Mouse (Mus musculus) myocyte (in vitro differentiated cells): ENCODE data around the gene Hoxd3.

Experiments
- POLR2A ChIP-seq: IDR thresholded peaks from one replicate; pipeline ENCODE4 v1.6.1; 2011; ENCODE audit warnings: low read depth, mild to moderate bottlenecking, control low read depth, moderate library complexity; ENCODE audit not compliant: insufficient read length
- TCF12 ChIP-seq: IDR thresholded peaks from one replicate; pipeline ENCODE4 v1.6.1; 2011; ENCODE audit warnings: mild to moderate bottlenecking, control low read depth; ENCODE audit not compliant: poor library complexity, insufficient read depth, severe bottlenecking
- TCF3 ChIP-seq: IDR thresholded peaks from one replicate; pipeline ENCODE4 v1.6.1; 2011; ENCODE audit warnings: low read depth, control low read depth; ENCODE audit not compliant: insufficient read length
- USF1 ChIP-seq: IDR thresholded peaks from one replicate; pipeline ENCODE4 v1.6.1; 2011; ENCODE audit warnings: low read depth, mild to moderate bottlenecking, control low read depth, moderate library complexity

DNA sequence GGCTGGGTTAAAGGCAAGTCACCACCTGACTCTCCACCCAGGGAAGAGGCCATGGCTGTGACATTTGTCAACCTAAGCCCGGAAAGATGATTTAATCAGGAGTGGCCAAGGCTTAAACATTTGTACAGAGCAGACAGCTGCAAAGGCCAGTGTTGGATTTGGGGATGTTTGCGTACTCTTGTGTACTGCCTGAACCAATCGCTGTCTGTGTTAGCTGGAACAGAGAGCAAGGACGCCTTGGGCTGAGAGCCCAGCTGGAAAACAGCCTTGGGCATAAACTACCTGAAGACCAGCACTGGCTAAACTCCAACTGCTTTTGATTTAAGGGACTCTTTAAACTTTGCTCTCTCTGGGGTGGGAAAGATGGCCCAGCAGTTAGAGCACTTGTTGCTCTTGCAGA, 3.1 kb upstream of the Hoxd3 start:
- TF ChIP-seq TCF12 (no peak), TCF3 (no peak), POLR2A (no peak), USF1 (no peak)
